Mouse (Mus musculus) forebrain, embryonic 12.5 days (tissue): Measurements from ENCODE around the gene Prmt7. TPM values are rescaled to one million over a fixed set of nuclear protein-coding genes. Genes with fewer than 3 reads are reported as not detected.

ENCODE experiments used
- ATAC-seq: fragments of 200-750 bp; cut with Nextera tagmentation; 2 replicates; pipeline ENCODE4 v1.8.0; 2017; ENCODE audit warnings: moderate TSS enrichment; ENCODE audit not compliant: low FRiP score
- H3K27ac ChIP-seq: fragments of 300-500 bp; sonication (generic); 2 replicates; pipeline ENCODE4 v1.5.1; 2016; ENCODE audit warnings: mild to moderate bottlenecking
- H3K27me3 ChIP-seq: fragments of 300-500 bp; sonication (generic); 2 replicates; pipeline ENCODE4 v1.6.1; 2016; ENCODE audit warnings: mild to moderate bottlenecking
- H3K36me3 ChIP-seq: fragments of 300-500 bp; sonication (generic); replicated peaks from 2 replicates; pipeline ENCODE4 v1.6.1; 2016; ENCODE audit warnings: mild to moderate bottlenecking
- H3K4me1 ChIP-seq: fragments of 300-500 bp; sonication (generic); 2 replicates; pipeline ENCODE4 v1.6.1; 2016
- H3K4me2 ChIP-seq: fragments of 300-500 bp; sonication (generic); 2 replicates; pipeline ENCODE4 v1.6.1; 2016; ENCODE audit warnings: mild to moderate bottlenecking, moderate library complexity
- H3K4me3 ChIP-seq: fragments of 300-500 bp; sonication (generic); replicated peaks from 2 replicates; pipeline ENCODE4 v1.5.1; 2016; ENCODE audit warnings: mild to moderate bottlenecking
- H3K9ac ChIP-seq: fragments of 300-500 bp; sonication (generic); 2 replicates; pipeline ENCODE4 v1.6.1; 2016; ENCODE audit warnings: mild to moderate bottlenecking
- H3K9me3 ChIP-seq: fragments of 300-500 bp; sonication (generic); 2 replicates; pipeline ENCODE4 v1.6.1; 2016
- WGBS: fragments of 180-500 bp; shearing (Covaris S2); methylation state at CpG from one replicate; pipeline ENCODE4 v1.1.7; 2016; 5-methylcytosine and 5-hydroxymethylcytosine counted together
- polyA plus RNA-seq: library from polyadenylated mRNA; unstranded; fragments of >200 nt; fragmentation: Nextera tagmentation; extraction: Ambion mirVana; gene quantifications from 2 replicates; pipeline ENCODE4 v1.2.1, GENCODE M21; 2016

Gene Prmt7
- 58.7 and 59.2 TPM in 2 replicates for polyA plus RNA-seq

- H3K4me3 ChIP-seq: peak within 1 kb of the TSS; percentile 86
- WGBS: 0% methylated on average over 52 of the region's 52 CpGs
- peak within 1 kb of the TSS; percentile 93 for H3K9ac ChIP-seq
- H3K27me3 ChIP-seq: no peaks in the 10 kb centered on the region
- H3K4me2 ChIP-seq: peak within 1 kb of the TSS; percentile 79
- H3K36me3 ChIP-seq: peaks cover 48% of the 10 kb centered on the region
- no peaks in the 10 kb centered on the region for H3K9me3 ChIP-seq
- peak within 1 kb of the TSS; percentile 94 for H3K27ac ChIP-seq
- H3K4me1 ChIP-seq: peaks cover 15% of the 10 kb centered on the region
- peak; percentile 99 for ATAC-seq
These were observed at the start of gene Prmt7, which contains the start of gene Slc7a6os for GRCm38 (mm10) chr8:106210821-106211345. Gene Prmt7, plus strand, starts transcription at chr8:106210936. Gene Slc7a6os, minus strand, starts transcription at chr8:106210935.

GRCm38 (mm10) chr8:106163251-106163650, 47.5 kb upstream of the Prmt7 start:
- WGBS: 95% methylated on average over 9 of the region's 9 CpGs
- Histone ChIP-seq H3K27ac (no peak overlapping the region), H3K9me3 (no peaks in the 10 kb centered on the region), H3K36me3 (peaks cover 49% of the 10 kb centered on the region), H3K27me3 (no peaks in the 10 kb centered on the region; the same call in 1 of the 2 replicates), H3K4me3 (no peak overlapping the region), H3K4me2 (no peak overlapping the region), H3K4me1 (no peaks in the 10 kb centered on the region), H3K9ac (no peak overlapping the region)
- ATAC-seq: no peak

GRCm38 (mm10) chr8:106165460-106165859, 45.3 kb upstream of the Prmt7 start:
- H3K27ac ChIP-seq: no peak overlapping the region
- no peak for ATAC-seq
- no peaks in the 10 kb centered on the region for H3K9me3 ChIP-seq
- 56% methylated on average over 4 of the region's 4 CpGs for WGBS
- H3K36me3 ChIP-seq: peaks cover 37% of the 10 kb centered on the region
- peaks cover 10% of the 10 kb centered on the region for H3K4me1 ChIP-seq
- H3K27me3 ChIP-seq: no peaks in the 10 kb centered on the region; the same call in 1 of the 2 replicates
- H3K4me2 ChIP-seq: no peak overlapping the region
- no peak overlapping the region for H3K9ac ChIP-seq
- no peak overlapping the region for H3K4me3 ChIP-seq

- no peaks in the 10 kb centered on the region; the same call in 1 of the 2 replicates for H3K27me3 ChIP-seq
- peak within 1 kb of the TSS; percentile 87 for H3K4me2 ChIP-seq
- peak; percentile 91 for ATAC-seq
- peaks cover 8% of the 10 kb centered on the region for H3K36me3 ChIP-seq
- H3K9ac ChIP-seq: peak within 1 kb of the TSS; percentile 89
- peak within 1 kb of the TSS; percentile 90 for H3K27ac ChIP-seq
- H3K4me3 ChIP-seq: peak within 1 kb of the TSS; percentile 86
- WGBS: under 1% methylated on average over 56 of the region's 59 CpGs
- H3K9me3 ChIP-seq: no peaks in the 10 kb centered on the region
- H3K4me1 ChIP-seq: peaks cover 11% of the 10 kb centered on the region
These were observed 42.2 kb upstream of the Prmt7 start, which contains the start of gene Slc7a6 for GRCm38 (mm10) chr8:106168356-106169016. Gene Slc7a6, plus strand, starts transcription at chr8:106168857.

- 2% methylated on average over 52 of the region's 54 CpGs for WGBS
- Histone ChIP-seq H3K4me1 (peaks cover 11% of the 10 kb centered on the region), H3K4me2 (peak overlapping the region; percentile 87), H3K27me3 (no peaks in the 10 kb centered on the region; the same call in 1 of the 2 replicates), H3K4me3 (peak overlapping the region; percentile 86), H3K27ac (peak overlapping the region; percentile 90), H3K9me3 (no peaks in the 10 kb centered on the region), H3K9ac (peak overlapping the region; percentile 89), H3K36me3 (no peaks in the 10 kb centered on the region)
- peak; percentile 80 for ATAC-seq
These were observed 41.5 kb upstream of the Prmt7 start for GRCm38 (mm10) chr8:106169017-106169933.

- Histone ChIP-seq H3K27me3 (no peaks in the 10 kb centered on the region; the same call in 1 of the 2 replicates), H3K9ac (peak overlapping the region; percentile 89), H3K36me3 (no peaks in the 10 kb centered on the region), H3K27ac (no peak overlapping the region; the same call in 1 of the 2 replicates), H3K4me2 (peak overlapping the region; percentile 87), H3K4me1 (peaks cover 11% of the 10 kb centered on the region), H3K9me3 (no peaks in the 10 kb centered on the region), H3K4me3 (peak overlapping the region; percentile 86)
- WGBS: 50% methylated on average over 6 of the region's 6 CpGs
- ATAC-seq: no peak
These were observed 40.7 kb upstream of the Prmt7 start for GRCm38 (mm10) chr8:106169934-106170480.

GRCm38 (mm10) chr8:106173566-106173965, 37.2 kb upstream of the Prmt7 start:
- peaks cover 26% of the 10 kb centered on the region for H3K4me1 ChIP-seq
- no peak overlapping the region for H3K4me3 ChIP-seq
- H3K27me3 ChIP-seq: no peaks in the 10 kb centered on the region
- H3K4me2 ChIP-seq: no peak overlapping the region
- no peaks in the 10 kb centered on the region for H3K36me3 ChIP-seq
- H3K9ac ChIP-seq: no peak overlapping the region
- H3K9me3 ChIP-seq: no peaks in the 10 kb centered on the region
- WGBS: 97% methylated on average over 3 of the region's 3 CpGs
- no peak overlapping the region for H3K27ac ChIP-seq
- ATAC-seq: no peak

- peaks cover 7% of the 10 kb centered on the region for H3K36me3 ChIP-seq
- 10% methylated on average over 1 of the region's 1 CpGs for WGBS
- H3K9me3 ChIP-seq: no peaks in the 10 kb centered on the region
- no peaks in the 10 kb centered on the region for H3K27me3 ChIP-seq
- H3K4me3 ChIP-seq: no peak overlapping the region
- ATAC-seq: no peak
- peaks cover 16% of the 10 kb centered on the region for H3K4me1 ChIP-seq
- no peak overlapping the region for H3K4me2 ChIP-seq
- no peak overlapping the region for H3K27ac ChIP-seq
- H3K9ac ChIP-seq: no peak overlapping the region
These were observed 33.8 kb upstream of the Prmt7 start for GRCm38 (mm10) chr8:106176891-106177290.

GRCm38 (mm10) chr8:106177594-106177993, 33.1 kb upstream of the Prmt7 start:
- Histone ChIP-seq H3K27ac (no peak overlapping the region), H3K4me2 (no peak overlapping the region), H3K9ac (no peak overlapping the region), H3K9me3 (no peaks in the 10 kb centered on the region), H3K4me3 (no peak overlapping the region), H3K4me1 (peaks cover 16% of the 10 kb centered on the region), H3K36me3 (peaks cover 9% of the 10 kb centered on the region), H3K27me3 (no peaks in the 10 kb centered on the region)
- no peak for ATAC-seq
- WGBS: 83% methylated on average over 1 of the region's 1 CpGs

- ATAC-seq: no peak
- Histone ChIP-seq H3K27ac (no peak overlapping the region), H3K4me2 (no peak overlapping the region), H3K9me3 (no peaks in the 10 kb centered on the region), H3K9ac (no peak overlapping the region), H3K4me3 (no peak overlapping the region), H3K4me1 (peaks cover 16% of the 10 kb centered on the region), H3K36me3 (peaks cover 15% of the 10 kb centered on the region), H3K27me3 (no peaks in the 10 kb centered on the region)
- 79% methylated on average over 2 of the region's 2 CpGs for WGBS
These were observed 32.3 kb upstream of the Prmt7 start for GRCm38 (mm10) chr8:106178428-106178827.

GRCm38 (mm10) chr8:106185628-106186270, 25.0 kb upstream of the Prmt7 start:
- no peak for ATAC-seq
- WGBS: 90% methylated on average over 8 of the region's 8 CpGs
- Histone ChIP-seq H3K9ac (no peak overlapping the region), H3K4me2 (no peak overlapping the region), H3K4me1 (no peaks in the 10 kb centered on the region), H3K27me3 (no peaks in the 10 kb centered on the region), H3K9me3 (no peaks in the 10 kb centered on the region), H3K36me3 (peaks cover 60% of the 10 kb centered on the region), H3K27ac (no peak overlapping the region), H3K4me3 (no peak overlapping the region)
